Mouse (Mus musculus) limb, embryonic 14.5 days (tissue): Measurements from ENCODE around the gene Casp7. TPM values are rescaled to one million over a fixed set of nuclear protein-coding genes. Genes with fewer than 3 reads are reported as not detected.

Experiments used
- ATAC-seq: fragments of 200-750 bp; cut with Nextera tagmentation; 2 replicates; pipeline ENCODE4 v1.8.0; 2017; ENCODE audit warnings: low read depth, moderate number of reproducible peaks, moderate TSS enrichment; ENCODE audit not compliant: low FRiP score
- DNase-seq: peaks from one replicate; pipeline ENCODE4 v3.0.0-alpha.2; 2015; ENCODE audit warnings: low spot score
- H3K27ac ChIP-seq: fragments of 300-500 bp; sonication (generic); replicated peaks from 2 replicates; pipeline ENCODE4 v1.5.1; 2014; ENCODE audit warnings: low read depth, mild to moderate bottlenecking, low read length, moderate library complexity, mixed read lengths
- H3K27me3 ChIP-seq: fragments of 300-500 bp; sonication (generic); 2 replicates; pipeline ENCODE4 v1.6.1; 2014; ENCODE audit warnings: low read length, mixed read lengths; ENCODE audit not compliant: control insufficient read depth, insufficient read depth
- H3K36me3 ChIP-seq: fragments of 300-500 bp; sonication (generic); 2 replicates; pipeline ENCODE4 v1.6.1; 2014; ENCODE audit warnings: mild to moderate bottlenecking, low read length, moderate library complexity, mixed read lengths; ENCODE audit not compliant: control insufficient read depth, insufficient read depth
- H3K4me1 ChIP-seq: fragments of 300-500 bp; sonication (generic); 2 replicates; pipeline ENCODE4 v1.6.1; 2014; ENCODE audit warnings: antibody characterized with exemption, low read length, mixed read lengths; ENCODE audit not compliant: control insufficient read depth, insufficient read depth
- H3K4me2 ChIP-seq: fragments of 300-500 bp; sonication (generic); replicated peaks from 2 replicates; pipeline ENCODE4 v1.6.1; 2014; ENCODE audit warnings: low read depth, mild to moderate bottlenecking, low read length, moderate library complexity; ENCODE audit not compliant: severe bottlenecking
- H3K4me3 ChIP-seq: fragments of 300-500 bp; sonication (generic); replicated peaks from 2 replicates; pipeline ENCODE4 v1.5.1; 2014; ENCODE audit warnings: low read length
- H3K9ac ChIP-seq: fragments of 300-500 bp; sonication (generic); 2 replicates; pipeline ENCODE4 v1.6.1; 2014; ENCODE audit warnings: mild to moderate bottlenecking, low read depth, low read length, moderate library complexity; ENCODE audit not compliant: severe bottlenecking
- H3K9me3 ChIP-seq: fragments of 300-500 bp; sonication (generic); 2 replicates; pipeline ENCODE4 v1.6.1; 2016; ENCODE audit warnings: low read length; ENCODE audit not compliant: control insufficient read depth
- POLR2A ChIP-seq: fragments of 200-500 bp; IDR thresholded peaks from 2 replicates; pipeline ENCODE4 v1.8.0; 2012; ENCODE audit warnings: inconsistent platforms, mild to moderate bottlenecking, moderate library complexity, borderline replicate concordance; ENCODE audit not compliant: insufficient read depth, insufficient read length; ENCODE audit errors: extremely low read depth
- WGBS: fragments of 180-500 bp; shearing (Covaris S2); extraction: QIAGEN DNeasy Blood & Tissue Kit; methylation state at CpG from one replicate; pipeline ENCODE4 v1.1.7; 2014; 5-methylcytosine and 5-hydroxymethylcytosine counted together
- polyA plus RNA-seq, 2 experiments: library from polyadenylated mRNA; depleted of rRNA in 1 of 2; stranded (reverse) in 1 of 2; unstranded in 1 of 2; fragments of >200 nt; fragmentation: Nextera tagmentation in 1 of 2; extraction: Ambion mirVana in 1 of 2; gene quantifications; 2 replicates each; pipeline versions ENCODE4 v1.2.1 to v1.2.3; 2012 to 2014

Casp7 gene
- polyA plus RNA-seq, 2 experiments = 18.6 to 23.7 TPM

GRCm38 (mm10) chr19:56419452-56419851, 22.5 kb downstream of the Casp7 start:
- H3K4me2 ChIP-seq = no peak overlapping the region
- no peak for TF ChIP-seq POLR2A
- DNase-seq (no peak), ATAC-seq (no peak)
- H3K4me3 ChIP-seq = no peak overlapping the region
- H3K36me3 ChIP-seq = no peaks in the 10 kb centered on the region
- H3K9ac ChIP-seq = no peak overlapping the region
- WGBS = 33% methylated on average over 9 of the region's 9 CpGs
- H3K27ac ChIP-seq = no peak overlapping the region
- no peaks in the 10 kb centered on the region for H3K27me3 ChIP-seq
- H3K4me1 ChIP-seq = no peaks in the 10 kb centered on the region
- no peaks in the 10 kb centered on the region for H3K9me3 ChIP-seq

- Histone ChIP-seq H3K9me3 (no peaks in the 10 kb centered on the region), H3K36me3 (no peaks in the 10 kb centered on the region), H3K4me3 (no peak overlapping the region), H3K27ac (no peak overlapping the region), H3K4me2 (no peak overlapping the region), H3K27me3 (no peaks in the 10 kb centered on the region), H3K9ac (no peak overlapping the region), H3K4me1 (no peaks in the 10 kb centered on the region)
- DNase-seq (no peak), ATAC-seq (no peak)
- TF ChIP-seq POLR2A = no peak
- 84% methylated on average over 3 of the region's 3 CpGs for WGBS
These were observed 23.4 kb downstream of the Casp7 start for GRCm38 (mm10) chr19:56420345-56420744.

GRCm38 (mm10) chr19:56422476-56423338, 25.8 kb downstream of the Casp7 start:
- no peak for TF ChIP-seq POLR2A
- Histone ChIP-seq H3K9ac (no peak overlapping the region), H3K36me3 (no peaks in the 10 kb centered on the region), H3K4me1 (no peaks in the 10 kb centered on the region), H3K9me3 (no peaks in the 10 kb centered on the region), H3K4me3 (no peak overlapping the region), H3K4me2 (no peak overlapping the region), H3K27me3 (no peaks in the 10 kb centered on the region), H3K27ac (no peak overlapping the region)
- WGBS = 23% methylated on average over 14 of the region's 14 CpGs
- ATAC-seq (peak; percentile 54; the same call in 1 of the 2 replicates), DNase-seq (peak; percentile 78)

GRCm38 (mm10) chr19:56423370-56423769, 26.4 kb downstream of the Casp7 start:
- Histone ChIP-seq H3K27me3 (no peaks in the 10 kb centered on the region), H3K27ac (no peak overlapping the region), H3K9me3 (no peaks in the 10 kb centered on the region), H3K36me3 (no peaks in the 10 kb centered on the region), H3K4me2 (no peak overlapping the region), H3K4me3 (no peak overlapping the region), H3K9ac (no peak overlapping the region), H3K4me1 (no peaks in the 10 kb centered on the region)
- WGBS = 46% methylated on average over 12 of the region's 12 CpGs
- TF ChIP-seq POLR2A = no peak
- no peak for DNase-seq
- ATAC-seq = no peak

GRCm38 (mm10) chr19:56424606-56425395, 27.9 kb downstream of the Casp7 start:
- H3K4me2 ChIP-seq = no peak overlapping the region
- H3K9me3 ChIP-seq = no peaks in the 10 kb centered on the region
- no peak for ATAC-seq
- TF ChIP-seq POLR2A = no peak
- no peak overlapping the region for H3K4me3 ChIP-seq
- H3K36me3 ChIP-seq = no peaks in the 10 kb centered on the region
- H3K4me1 ChIP-seq = no peaks in the 10 kb centered on the region
- H3K27me3 ChIP-seq = no peaks in the 10 kb centered on the region
- WGBS = 79% methylated on average over 17 of the region's 17 CpGs
- no peak for DNase-seq
- no peak overlapping the region for H3K27ac ChIP-seq
- H3K9ac ChIP-seq = no peak overlapping the region
